Mouse (Mus musculus) heart, postnatal 4 days (tissue): Measurements from ENCODE around the gene Rhox4d. TPM values are rescaled to one million over a fixed set of nuclear protein-coding genes. Genes with fewer than 3 reads are reported as not detected.
"Not testable (repeated sequence)": the region's sequence is repeated elsewhere in the genome, so short reads cannot be mapped to it uniquely, and the experiment has no call there.

Source experiments
- DNase-seq: peaks from one replicate; pipeline ENCODE4 v3.0.0; 2021
- total RNA-seq, 2 experiments: library from RNA; stranded (reverse); gene quantifications; 2 replicates each; pipeline ENCODE4 v1.2.3; 2021

The Rhox4d gene
- not detected for total RNA-seq

GRCm38 (mm10) chrX:37514059-37514458, at the start of gene Rhox4d:
Gene Rhox4d, plus strand, starts transcription at chrX:37514359.
- DNase-seq, result not testable (repeated sequence)

DNA sequence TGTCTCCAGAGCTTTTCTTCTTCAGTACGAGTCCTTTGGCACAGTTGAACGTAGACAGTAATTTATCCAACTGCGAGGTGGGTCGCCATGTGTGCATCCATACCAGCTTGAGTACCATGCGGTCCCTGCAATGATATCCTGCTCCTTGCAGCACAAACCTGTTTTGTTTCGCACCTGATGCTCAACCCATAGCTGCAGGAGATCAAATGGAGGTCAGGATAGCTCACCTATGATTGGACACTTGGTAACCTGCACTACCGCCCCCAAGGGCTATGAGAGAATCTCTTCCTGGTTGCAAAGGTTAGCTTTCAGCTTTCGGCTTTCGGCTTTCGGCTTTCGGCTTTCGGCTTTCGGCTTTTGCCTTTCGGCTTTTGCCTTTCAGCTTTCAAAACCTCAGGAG, 34.1 kb upstream of the Rhox4d start, which contains the start of gene Rhox4c:
Rhox4c (plus strand) TSS at position 301 of the 400 bp plus-strand sequence.
- DNase-seq, result not testable (repeated sequence)

DNA sequence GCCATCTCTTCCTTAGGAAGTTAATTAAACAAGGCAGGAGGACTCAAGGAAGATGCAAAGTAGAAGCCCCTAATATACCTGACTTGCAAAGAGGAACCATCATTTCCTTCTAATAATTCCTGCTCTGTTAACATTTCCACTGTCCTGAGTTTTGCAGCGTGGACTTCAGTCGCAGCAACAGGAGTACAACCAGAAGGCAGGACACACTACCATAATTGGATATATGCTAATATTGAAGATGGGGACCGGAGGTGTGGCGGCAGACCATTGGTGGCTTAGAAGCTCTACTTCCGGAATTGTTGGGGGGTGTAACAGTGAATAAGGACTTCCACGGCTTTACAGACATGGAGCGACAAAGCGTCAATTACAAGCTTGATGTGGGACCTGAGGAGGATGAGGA, 16.0 kb downstream of the Rhox4d start, which contains the start of gene Rhox2e:
Rhox2e (plus strand) TSS at position 301 of the 400 bp plus-strand sequence.
- DNase-seq, result not testable (repeated sequence)

GRCm38 (mm10) chrX:37541719-37542118, 27.6 kb downstream of the Rhox4d start, which contains the start of gene Rhox3e:
Gene Rhox3e, plus strand, starts transcription at chrX:37542019.
- DNase-seq, result not testable (repeated sequence)

GRCm38 (mm10) chrX:37557112-37557511, 43.0 kb downstream of the Rhox4d start, which contains the start of gene Rhox4e:
Gene Rhox4e, plus strand, starts transcription at chrX:37557412.
- DNase-seq, result not testable (repeated sequence)

Other genes starting within 250 kb of the Rhox4d start
- not detected for gene Rhox4a, start 249.0 kb upstream of the Rhox4d start, total RNA-seq
- not detected for gene Rhox3a2, start 134.3 kb upstream of the Rhox4d start, total RNA-seq
- gene Rhox4a2, start 123.5 kb upstream of the Rhox4d start, total RNA-seq, result not detected
- not detected for gene Rhox2b, start 102.3 kb upstream of the Rhox4d start, total RNA-seq
- gene Rhox4b, start 81.9 kb upstream of the Rhox4d start, total RNA-seq, result not detected
- not detected for gene Rhox2c, start 60.7 kb upstream of the Rhox4d start, total RNA-seq
- gene Rhox3c, start 55.8 kb upstream of the Rhox4d start, total RNA-seq, result not detected
- not detected for gene Rhox4c, start 34.0 kb upstream of the Rhox4d start, total RNA-seq
- gene Rhox2d, start 20.9 kb upstream of the Rhox4d start, total RNA-seq, result not detected
- gene Rhox2e, start 16.1 kb downstream of the Rhox4d start, total RNA-seq, result not detected
- gene Rhox3e, start 27.7 kb downstream of the Rhox4d start, total RNA-seq, result not detected
- gene Rhox4e, start 43.1 kb downstream of the Rhox4d start, total RNA-seq, result not detected
- gene Rhox2f, start 57.0 kb downstream of the Rhox4d start, total RNA-seq, result not detected
- not detected for gene Rhox3f, start 66.6 kb downstream of the Rhox4d start, total RNA-seq
- gene Rhox4f, start 93.3 kb downstream of the Rhox4d start, total RNA-seq, result not detected
- not detected for gene Rhox3g, start 114.3 kb downstream of the Rhox4d start, total RNA-seq
- not detected for gene Rhox2g, start 129.1 kb downstream of the Rhox4d start, total RNA-seq
- not detected for gene Rhox4g, start 137.0 kb downstream of the Rhox4d start, total RNA-seq
- gene Rhox3h, start 154.4 kb downstream of the Rhox4d start, total RNA-seq, result not detected
- not detected for gene Rhox2h, start 158.9 kb downstream of the Rhox4d start, total RNA-seq